Mouse (Mus musculus) neural tube, embryonic 12.5 days (tissue): Measurements from ENCODE around the gene Coa5. TPM values are rescaled to one million over a fixed set of nuclear protein-coding genes. Genes with fewer than 3 reads are reported as not detected.

Source experiments
- ATAC-seq: fragments of 200-750 bp; cut with Nextera tagmentation; 2 replicates; pipeline ENCODE4 v1.8.0; 2017; ENCODE audit warnings: low read depth, mild to moderate bottlenecking, moderate TSS enrichment, moderate library complexity; ENCODE audit not compliant: low FRiP score
- H3K27ac ChIP-seq: fragments of 300-500 bp; sonication (generic); 2 replicates; pipeline ENCODE4 v1.5.1; 2016
- H3K27me3 ChIP-seq: fragments of 300-500 bp; sonication (generic); replicated peaks from 2 replicates; pipeline ENCODE4 v1.6.1; 2016; ENCODE audit warnings: mild to moderate bottlenecking
- H3K36me3 ChIP-seq: fragments of 300-500 bp; sonication (generic); 2 replicates; pipeline ENCODE4 v1.6.1; 2016; ENCODE audit warnings: mild to moderate bottlenecking
- H3K4me1 ChIP-seq: fragments of 300-500 bp; sonication (generic); 2 replicates; pipeline ENCODE4 v1.6.1; 2016
- H3K4me2 ChIP-seq: fragments of 300-500 bp; sonication (generic); replicated peaks from 2 replicates; pipeline ENCODE4 v1.6.1; 2016; ENCODE audit warnings: mild to moderate bottlenecking
- H3K4me3 ChIP-seq: fragments of 300-500 bp; sonication (generic); 2 replicates; pipeline ENCODE4 v1.5.1; 2016
- H3K9ac ChIP-seq: fragments of 300-500 bp; sonication (generic); 2 replicates; pipeline ENCODE4 v1.6.1; 2016; ENCODE audit warnings: mild to moderate bottlenecking
- H3K9me3 ChIP-seq: fragments of 300-500 bp; sonication (generic); 2 replicates; pipeline ENCODE4 v1.6.1; 2016; ENCODE audit warnings: mild to moderate bottlenecking
- WGBS: fragments of 180-500 bp; shearing (Covaris S2); methylation state at CpG from one replicate; pipeline ENCODE4 v1.1.7; 2016; 5-methylcytosine and 5-hydroxymethylcytosine counted together
- polyA plus RNA-seq: library from polyadenylated mRNA; unstranded; fragments of >200 nt; fragmentation: Nextera tagmentation; extraction: Ambion mirVana; gene quantifications from 2 replicates; pipeline ENCODE4 v1.2.1, GENCODE M21; 2016

Coa5 gene
- polyA plus RNA-seq, 1 experiment from 2014 or later: 50.4 TPM

- no peak overlapping the region for H3K4me2 ChIP-seq
- no peaks in the 10 kb centered on the region for H3K27me3 ChIP-seq
- H3K4me1 ChIP-seq: no peaks in the 10 kb centered on the region
- no peaks in the 10 kb centered on the region for H3K9me3 ChIP-seq
- H3K36me3 ChIP-seq: peaks cover 23% of the 10 kb centered on the region; the same call in 1 of the 2 replicates
- H3K4me3 ChIP-seq: no peak overlapping the region
- H3K27ac ChIP-seq: no peak overlapping the region
- no peak overlapping the region for H3K9ac ChIP-seq
- ATAC-seq: no peak
- WGBS: 92% methylated on average over 5 of the region's 5 CpGs
Observed at GRCm38 (mm10) chr1:37380913-37381312, 49.0 kb downstream of the Coa5 start.

GRCm38 (mm10) chr1:37379536-37379935 is 50.4 kb downstream of the Coa5 start:
- no peaks in the 10 kb centered on the region for H3K4me1 ChIP-seq
- ATAC-seq: no peak
- H3K27me3 ChIP-seq: no peaks in the 10 kb centered on the region
- H3K4me3 ChIP-seq: no peak overlapping the region
- H3K9ac ChIP-seq: no peak overlapping the region
- H3K36me3 ChIP-seq: peaks cover 30% of the 10 kb centered on the region
- H3K4me2 ChIP-seq: no peak overlapping the region
- WGBS: 74% methylated on average over 4 of the region's 4 CpGs
- no peaks in the 10 kb centered on the region for H3K9me3 ChIP-seq
- H3K27ac ChIP-seq: no peak overlapping the region

GRCm38 (mm10) chr1:37378095-37378494 is 51.8 kb downstream of the Coa5 start:
- H3K4me1 ChIP-seq: no peaks in the 10 kb centered on the region
- no peak for ATAC-seq
- no peaks in the 10 kb centered on the region for H3K9me3 ChIP-seq
- H3K27ac ChIP-seq: no peak overlapping the region
- H3K9ac ChIP-seq: no peak overlapping the region
- no peaks in the 10 kb centered on the region for H3K27me3 ChIP-seq
- H3K36me3 ChIP-seq: peaks cover 33% of the 10 kb centered on the region
- H3K4me3 ChIP-seq: no peak overlapping the region
- no peak overlapping the region for H3K4me2 ChIP-seq
- WGBS: 96% methylated on average over 5 of the region's 5 CpGs

- Histone ChIP-seq H3K9ac (no peak overlapping the region), H3K4me2 (no peak overlapping the region), H3K27me3 (no peaks in the 10 kb centered on the region), H3K36me3 (peaks cover 39% of the 10 kb centered on the region), H3K27ac (no peak overlapping the region), H3K4me3 (no peak overlapping the region), H3K4me1 (no peaks in the 10 kb centered on the region), H3K9me3 (no peaks in the 10 kb centered on the region)
- no peak for ATAC-seq
- 72% methylated on average over 2 of the region's 2 CpGs for WGBS
Observed at GRCm38 (mm10) chr1:37376751-37377150, 53.2 kb downstream of the Coa5 start.

- no peaks in the 10 kb centered on the region for H3K27me3 ChIP-seq
- H3K36me3 ChIP-seq: peaks cover 45% of the 10 kb centered on the region
- H3K4me3 ChIP-seq: no peak overlapping the region
- no peak overlapping the region for H3K4me2 ChIP-seq
- no peaks in the 10 kb centered on the region for H3K9me3 ChIP-seq
- no peaks in the 10 kb centered on the region for H3K4me1 ChIP-seq
- no peak for ATAC-seq
- WGBS: 90% methylated on average over 8 of the region's 8 CpGs
- no peak overlapping the region for H3K9ac ChIP-seq
- no peak overlapping the region for H3K27ac ChIP-seq
Observed at GRCm38 (mm10) chr1:37376177-37376576, 53.7 kb downstream of the Coa5 start.

GRCm38 (mm10) chr1:37368768-37369385 is 61.0 kb downstream of the Coa5 start:
- Histone ChIP-seq H3K27me3 (no peaks in the 10 kb centered on the region), H3K4me3 (no peak overlapping the region), H3K4me2 (no peak overlapping the region), H3K4me1 (no peaks in the 10 kb centered on the region), H3K36me3 (peaks cover 48% of the 10 kb centered on the region), H3K9ac (no peak overlapping the region), H3K9me3 (no peaks in the 10 kb centered on the region), H3K27ac (no peak overlapping the region)
- 92% methylated on average over 7 of the region's 7 CpGs for WGBS
- no peak for ATAC-seq

- H3K4me2 ChIP-seq: no peak overlapping the region
- no peaks in the 10 kb centered on the region for H3K4me1 ChIP-seq
- peaks cover 48% of the 10 kb centered on the region for H3K36me3 ChIP-seq
- no peak overlapping the region for H3K4me3 ChIP-seq
- H3K9ac ChIP-seq: no peak overlapping the region
- no peak for ATAC-seq
- WGBS: 95% methylated on average over 10 of the region's 10 CpGs
- no peak overlapping the region for H3K27ac ChIP-seq
- H3K27me3 ChIP-seq: no peaks in the 10 kb centered on the region
- no peaks in the 10 kb centered on the region for H3K9me3 ChIP-seq
Observed at GRCm38 (mm10) chr1:37368125-37368524, 61.8 kb downstream of the Coa5 start.

Other genes with a start within 250 kb of the Coa5 start
- gene Cnga3, start 215.7 kb downstream of the Coa5 start, polyA plus RNA-seq: not detected in 2 replicates
- gene Inpp4a, start 130.2 kb downstream of the Coa5 start, polyA plus RNA-seq: 33.8 and 39.4 TPM in 2 replicates
- 108 TPM in 2 replicates for gene Unc50, start within 50 bp of the Coa5 start, polyA plus RNA-seq
- gene Mgat4a, start 110.9 kb upstream of the Coa5 start, polyA plus RNA-seq: 3.8 and 4.2 TPM in 2 replicates